Mouse (Mus musculus): ENCODE results near the gene Togaram2.

DNA sequence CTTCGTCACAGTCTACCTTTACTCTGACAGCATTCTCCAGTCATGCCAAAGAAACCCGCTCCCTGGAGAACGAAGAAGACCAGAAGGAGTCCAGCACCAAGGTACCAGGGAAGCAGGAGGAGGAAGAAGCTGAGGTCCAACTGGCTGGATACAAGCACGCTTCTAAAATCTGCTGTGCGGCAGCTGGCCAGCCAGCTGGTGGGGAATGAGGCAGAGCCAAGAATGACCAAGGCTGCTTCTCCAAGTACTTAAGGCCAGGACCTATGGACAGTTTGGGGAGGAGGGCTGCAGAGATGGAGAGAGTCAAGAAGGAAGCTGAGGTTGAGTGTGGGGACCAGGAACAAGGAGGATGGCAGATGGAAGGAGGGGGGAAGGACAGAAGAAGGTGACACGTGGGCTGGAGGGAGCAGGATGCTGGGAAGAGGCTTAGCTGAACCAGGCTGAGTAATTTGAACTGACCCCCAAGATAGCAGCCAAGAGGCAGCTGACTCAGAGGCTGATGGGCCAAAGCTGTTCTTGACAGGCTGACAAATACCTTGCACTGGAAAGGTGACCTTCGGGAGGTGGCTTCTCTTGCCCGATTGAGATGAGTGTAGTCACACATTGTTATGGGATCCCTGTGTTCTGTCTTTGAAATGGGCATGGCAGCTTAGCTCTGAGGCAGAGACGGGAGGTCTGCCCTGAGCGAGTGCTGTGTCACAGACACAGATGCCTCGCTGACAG is 25.0 kb downstream of the Togaram2 start:
- no peak for TF ChIP-seq CTCF (IDR thresholded peaks at IDR 0.05; ENCODE audit: borderline replicate concordance, control insufficient read depth, extremely low read depth, insufficient read depth, low read length, poor library complexity)
- TF ChIP-seq POLR2A (IDR thresholded peaks at IDR 0.05; ENCODE audit: control insufficient read depth, extremely low read depth, insufficient read depth, low read length, poor library complexity), result no peak
